Mouse (Mus musculus) forebrain, embryonic 16.5 days (tissue): ENCODE results near the gene Slc16a11. TPM values are rescaled to one million over a fixed set of nuclear protein-coding genes. Genes with fewer than 3 reads are reported as not detected.
"Not testable (repeated sequence)": the region's sequence is repeated elsewhere in the genome, so short reads cannot be mapped to it uniquely, and the experiment has no call there.

ENCODE experiments used
- ATAC-seq: fragments of 200-750 bp; cut with Nextera tagmentation; 2 replicates; pipeline ENCODE4 v1.8.0; 2017; ENCODE audit warnings: mild to moderate bottlenecking, moderate library complexity
- H3K27ac ChIP-seq: fragments of 300-500 bp; sonication (generic); 2 replicates; pipeline ENCODE4 v1.5.1; 2014; ENCODE audit warnings: low read length, control low read depth
- H3K27me3 ChIP-seq: fragments of 300-500 bp; sonication (generic); replicated peaks from 2 replicates; pipeline ENCODE4 v1.6.1; 2014; ENCODE audit warnings: low read length; ENCODE audit not compliant: control insufficient read depth, insufficient read depth
- H3K36me3 ChIP-seq: fragments of 300-500 bp; sonication (generic); 2 replicates; pipeline ENCODE4 v1.6.1; 2014; ENCODE audit not compliant: control insufficient read depth, insufficient read depth
- H3K4me1 ChIP-seq: fragments of 300-500 bp; sonication (generic); replicated peaks from 2 replicates; pipeline ENCODE4 v1.6.1; 2014; ENCODE audit warnings: low read length; ENCODE audit not compliant: control insufficient read depth, insufficient read depth
- H3K4me2 ChIP-seq: fragments of 300-500 bp; sonication (generic); 2 replicates; pipeline ENCODE4 v1.6.1; 2014; ENCODE audit warnings: mild to moderate bottlenecking, low read length, control low read depth
- H3K4me3 ChIP-seq: fragments of 300-500 bp; sonication (generic); replicated peaks from 2 replicates; pipeline ENCODE4 v1.5.1; 2014; ENCODE audit warnings: mild to moderate bottlenecking, low read length, control low read depth
- H3K9ac ChIP-seq: fragments of 300-500 bp; sonication (generic); replicated peaks from 2 replicates; pipeline ENCODE4 v1.6.1; 2014; ENCODE audit warnings: low read depth, low read length, control low read depth
- H3K9me3 ChIP-seq: fragments of 300-500 bp; sonication (generic); 2 replicates; pipeline ENCODE4 v1.6.1; 2016; ENCODE audit warnings: low read length; ENCODE audit not compliant: control insufficient read depth
- WGBS: fragments of 180-500 bp; shearing (Covaris S2); extraction: QIAGEN DNeasy Blood & Tissue Kit; methylation state at CpG from one replicate; pipeline ENCODE4 v1.1.7; 2014; 5-methylcytosine and 5-hydroxymethylcytosine counted together
- polyA plus RNA-seq: library from polyadenylated mRNA; unstranded; fragments of >200 nt; fragmentation: Nextera tagmentation; extraction: Ambion mirVana; gene quantifications from 2 replicates; pipeline ENCODE4 v1.2.1, GENCODE M21; 2015

The Slc16a11 gene
- 3.1 and 4.8 TPM in 2 replicates for polyA plus RNA-seq

DNA sequence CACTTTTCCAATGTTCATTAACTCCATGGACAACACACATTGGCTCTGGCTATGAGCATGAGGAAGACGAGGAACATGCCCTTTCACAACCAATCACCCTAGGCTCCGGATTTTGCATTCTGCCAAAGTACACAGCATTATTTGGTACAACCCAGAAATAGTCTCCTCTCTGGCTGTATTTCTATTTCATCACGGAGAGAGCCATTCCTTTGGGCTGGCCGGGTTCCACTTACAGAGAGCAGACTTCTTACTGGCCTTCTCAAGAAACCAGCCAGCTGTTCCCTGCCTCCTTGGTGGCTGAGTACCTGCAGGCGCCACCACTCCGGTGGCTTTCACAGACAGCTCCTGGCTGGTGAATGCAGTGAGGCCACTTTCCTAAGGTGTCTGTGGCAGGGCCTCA, at the start of gene Slc16a11:
Slc16a11 (plus strand) TSS at position 330 of the 400 bp plus-strand sequence.
- ATAC-seq: no peak
- Histone ChIP-seq H3K4me1 (peaks cover 16% of the 10 kb centered on the region), H3K9ac (0 out of 2 replicates have a peak within 1 kb of the TSS, but pooled peaks have one; percentile 56), H3K4me2 (peak within 1 kb of the TSS; percentile 65), H3K27ac (no peak within 1 kb of the TSS), H3K9me3 (no peaks in the 10 kb centered on the region), H3K27me3 (peaks cover 44% of the 10 kb centered on the region), H3K36me3 (peaks cover 3% of the 10 kb centered on the region; the same call in 1 of the 2 replicates), H3K4me3 (peak within 1 kb of the TSS; percentile 42)
- 58% methylated on average over 6 of the region's 6 CpGs for WGBS

DNA sequence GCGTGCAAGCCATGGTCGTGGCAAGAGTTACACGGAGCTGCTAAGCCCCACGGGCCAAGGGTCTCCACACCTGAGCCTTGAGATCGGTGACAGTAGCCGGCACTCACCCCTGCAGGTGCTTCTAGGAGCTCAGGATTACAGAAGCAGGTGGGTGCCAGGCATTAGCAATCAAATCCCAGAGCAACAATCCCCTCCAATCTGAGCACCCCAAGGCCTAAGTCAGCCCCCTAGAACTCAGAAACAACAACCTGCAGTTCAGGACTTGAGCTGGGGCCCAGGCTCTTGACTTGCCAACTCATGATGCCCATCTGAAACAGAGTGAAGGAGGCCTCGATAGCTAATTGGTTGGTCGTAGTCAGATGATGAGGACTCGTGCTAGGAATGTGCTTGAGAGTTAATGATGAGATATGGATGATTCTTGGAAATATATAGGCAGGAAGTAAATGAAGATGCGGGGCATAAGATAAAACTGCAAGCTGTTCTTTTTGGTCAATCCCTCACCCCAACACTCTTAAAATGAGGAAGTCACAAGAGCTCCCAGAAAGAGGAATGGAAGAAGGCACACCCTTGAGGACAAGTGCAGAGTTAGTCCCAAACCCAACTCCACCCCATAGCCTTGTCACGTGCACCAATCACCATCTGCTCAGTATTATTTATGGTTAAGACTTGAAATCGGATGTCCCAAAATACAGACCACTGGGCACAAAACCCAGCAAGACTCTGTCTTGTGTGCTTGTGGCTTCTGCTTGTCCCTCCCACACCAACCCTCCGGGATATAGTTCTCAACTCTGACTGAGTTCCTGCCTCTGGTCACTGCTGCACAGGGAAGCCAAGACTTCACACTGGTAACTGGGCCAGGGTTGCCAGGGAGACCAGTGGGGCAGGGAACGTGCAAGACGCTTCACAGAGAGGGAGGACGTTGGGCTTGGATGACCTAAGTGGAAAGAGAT, 46.3 kb upstream of the Slc16a11 start:
- 66% methylated on average over 16 of the region's 16 CpGs for WGBS
- H3K4me3 ChIP-seq: no peak overlapping the region
- no peaks in the 10 kb centered on the region for H3K27me3 ChIP-seq
- no peaks in the 10 kb centered on the region for H3K9me3 ChIP-seq
- no peaks in the 10 kb centered on the region for H3K36me3 ChIP-seq
- no peaks in the 10 kb centered on the region for H3K4me1 ChIP-seq
- H3K9ac ChIP-seq: no peak overlapping the region
- no peak overlapping the region for H3K27ac ChIP-seq
- no peak overlapping the region for H3K4me2 ChIP-seq
- no peak for ATAC-seq

DNA sequence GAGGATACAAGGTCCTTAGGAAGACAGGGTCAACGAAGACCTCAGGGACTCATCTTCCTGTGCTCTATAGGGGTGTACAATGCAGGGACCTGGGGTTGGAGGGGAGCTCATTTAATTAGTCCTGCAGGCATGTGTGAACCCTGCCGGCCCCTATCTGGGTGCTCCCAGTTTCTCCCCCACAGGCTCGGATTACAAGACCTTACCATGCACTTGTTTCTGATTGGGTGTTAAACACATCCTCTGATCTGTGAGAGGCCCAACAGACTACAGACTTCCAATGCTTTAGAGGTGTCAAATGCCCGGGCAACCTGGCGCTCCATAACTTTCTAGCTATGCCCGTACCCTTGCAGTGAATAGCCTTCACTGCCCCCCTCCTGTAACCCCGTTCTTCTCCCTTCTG, 44.4 kb upstream of the Slc16a11 start:
- no peak for ATAC-seq
- H3K27me3 ChIP-seq: no peaks in the 10 kb centered on the region
- no peak overlapping the region for H3K4me2 ChIP-seq
- H3K27ac ChIP-seq: no peak overlapping the region
- H3K4me1 ChIP-seq: no peaks in the 10 kb centered on the region
- no peak overlapping the region for H3K4me3 ChIP-seq
- no peaks in the 10 kb centered on the region for H3K36me3 ChIP-seq
- no peak overlapping the region for H3K9ac ChIP-seq
- no peaks in the 10 kb centered on the region for H3K9me3 ChIP-seq
- WGBS: 64% methylated on average over 7 of the region's 7 CpGs

DNA sequence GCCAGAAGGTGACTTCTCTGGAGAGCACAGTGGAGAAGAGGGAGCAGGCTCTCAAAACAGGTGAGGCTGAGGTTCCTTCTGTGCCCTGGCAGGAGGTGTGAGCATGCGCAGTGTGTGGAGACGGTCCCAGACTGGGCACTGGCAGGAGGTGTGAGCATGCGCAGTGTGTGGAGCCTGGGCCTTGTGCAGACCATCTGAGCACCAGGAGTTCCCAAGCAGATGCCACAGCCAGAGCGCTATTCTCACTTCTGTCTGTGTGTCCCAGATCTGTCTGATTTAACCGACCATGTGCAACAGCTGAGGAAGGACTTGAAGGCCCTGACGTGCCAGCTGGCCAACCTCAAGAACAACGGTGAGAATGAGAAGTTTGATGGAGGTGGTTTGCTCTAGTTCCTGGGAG, 43.1 kb upstream of the Slc16a11 start:
- H3K36me3 ChIP-seq, H3K27me3 ChIP-seq, H3K9ac ChIP-seq, H3K4me1 ChIP-seq, H3K9me3 ChIP-seq, ATAC-seq, H3K4me2 ChIP-seq, H3K27ac ChIP-seq, H3K4me3 ChIP-seq: not testable (repeated sequence)
- WGBS: 93% methylated on average over 7 of the region's 7 CpGs

DNA sequence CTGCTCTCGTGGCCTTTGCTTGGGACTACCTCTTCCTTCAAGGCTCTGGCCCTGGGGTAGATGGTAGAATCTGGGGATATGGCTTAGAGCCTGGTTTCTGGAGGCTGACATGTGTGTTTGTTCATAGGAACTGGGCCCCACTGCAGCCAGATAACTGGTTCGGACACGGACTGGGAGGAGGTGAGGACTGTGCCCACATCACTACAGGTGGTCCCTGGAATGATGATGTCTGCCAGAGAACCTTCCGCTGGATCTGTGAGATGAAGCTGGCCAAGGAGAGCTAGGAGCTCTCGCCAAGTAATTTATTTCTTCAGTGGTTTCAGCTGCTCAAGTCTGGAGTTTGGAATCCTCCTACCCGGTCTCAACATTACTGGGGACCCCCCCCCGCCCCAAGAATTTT, 42.3 kb upstream of the Slc16a11 start:
- no peak for ATAC-seq
- Histone ChIP-seq H3K27me3 (no peaks in the 10 kb centered on the region), H3K27ac (no peak overlapping the region), H3K4me3 (no peak overlapping the region), H3K9me3 (no peaks in the 10 kb centered on the region), H3K4me1 (no peaks in the 10 kb centered on the region), H3K36me3 (no peaks in the 10 kb centered on the region), H3K9ac (no peak overlapping the region), H3K4me2 (no peak overlapping the region)
- 71% methylated on average over 7 of the region's 7 CpGs for WGBS

DNA sequence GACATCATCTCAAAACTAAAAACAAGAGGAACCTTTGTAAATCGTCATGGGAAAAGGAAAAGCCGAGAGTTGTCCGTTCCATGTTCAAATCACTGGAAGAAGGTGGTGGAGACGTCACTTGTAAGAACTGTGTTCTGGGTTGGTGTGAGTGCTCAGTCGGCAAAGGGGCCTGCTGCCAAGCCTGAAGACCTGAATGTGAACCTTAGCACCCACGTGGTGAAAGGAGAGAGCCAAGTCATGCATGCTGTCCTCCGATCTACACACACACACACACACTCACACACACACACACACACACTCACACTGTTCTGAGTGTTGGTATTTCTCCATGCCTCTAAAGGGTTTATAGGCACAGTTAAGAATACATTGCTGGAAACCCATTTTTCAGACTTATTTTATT, 41.4 kb upstream of the Slc16a11 start:
- H3K27me3 ChIP-seq: no peaks in the 10 kb centered on the region
- no peak overlapping the region for H3K4me2 ChIP-seq
- H3K9ac ChIP-seq: no peak overlapping the region
- no peak overlapping the region for H3K4me3 ChIP-seq
- no peaks in the 10 kb centered on the region for H3K36me3 ChIP-seq
- no peaks in the 10 kb centered on the region for H3K9me3 ChIP-seq
- H3K4me1 ChIP-seq: no peaks in the 10 kb centered on the region
- no peak overlapping the region for H3K27ac ChIP-seq
- WGBS: 81% methylated on average over 7 of the region's 7 CpGs
- no peak for ATAC-seq

DNA sequence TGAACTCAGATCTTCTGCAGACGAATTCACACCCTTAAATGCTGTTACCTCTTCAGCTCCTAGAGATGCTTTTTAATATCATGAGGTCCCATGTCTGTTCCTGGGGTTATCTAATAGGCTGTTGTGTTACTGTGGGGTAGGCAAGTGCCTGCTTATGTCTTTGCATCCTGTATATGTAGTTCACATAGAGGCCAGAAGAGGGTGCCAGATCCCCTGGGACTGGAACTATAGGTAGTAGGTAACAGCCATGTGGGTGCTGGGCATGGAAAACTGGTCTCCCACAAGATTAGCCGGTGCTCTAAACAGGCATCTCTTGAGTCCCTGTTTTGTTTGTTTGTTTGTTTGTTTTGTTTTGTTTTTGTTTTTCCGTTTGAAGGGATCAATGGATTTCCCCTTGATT, 40.7 kb upstream of the Slc16a11 start:
- H3K36me3 ChIP-seq: no peaks in the 10 kb centered on the region
- H3K27ac ChIP-seq: no peak overlapping the region
- no peak overlapping the region for H3K4me3 ChIP-seq
- no peak for ATAC-seq
- H3K9ac ChIP-seq: no peak overlapping the region
- WGBS: 45% methylated on average over 3 of the region's 3 CpGs
- no peak overlapping the region for H3K4me2 ChIP-seq
- no peaks in the 10 kb centered on the region for H3K4me1 ChIP-seq
- no peaks in the 10 kb centered on the region for H3K27me3 ChIP-seq
- H3K9me3 ChIP-seq: no peaks in the 10 kb centered on the region

DNA sequence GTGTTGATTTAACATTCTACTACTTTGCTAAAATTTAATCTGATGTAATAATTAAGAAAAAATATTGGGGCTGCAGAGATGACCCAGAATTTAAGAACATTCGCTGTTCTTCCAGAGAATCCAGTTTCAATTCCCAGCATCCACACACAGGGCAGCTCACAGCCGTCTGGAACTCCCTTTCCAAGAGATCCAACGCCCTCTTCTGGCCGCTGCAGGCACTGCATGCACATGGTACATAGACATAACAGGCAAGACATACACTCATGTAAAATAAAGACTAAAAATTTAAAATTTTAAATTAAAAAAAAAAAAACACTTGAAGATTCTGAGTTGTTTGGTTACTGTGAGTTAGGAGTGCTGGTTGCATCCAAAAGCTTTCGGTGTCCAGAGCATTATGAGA, 40.3 kb upstream of the Slc16a11 start:
- Histone ChIP-seq H3K9ac (no peak overlapping the region), H3K4me1 (no peaks in the 10 kb centered on the region), H3K9me3 (no peaks in the 10 kb centered on the region), H3K4me2 (no peak overlapping the region), H3K36me3 (no peaks in the 10 kb centered on the region), H3K4me3 (no peak overlapping the region), H3K27me3 (no peaks in the 10 kb centered on the region), H3K27ac (no peak overlapping the region)
- no peak for ATAC-seq
- 54% methylated on average over 5 of the region's 5 CpGs for WGBS

DNA sequence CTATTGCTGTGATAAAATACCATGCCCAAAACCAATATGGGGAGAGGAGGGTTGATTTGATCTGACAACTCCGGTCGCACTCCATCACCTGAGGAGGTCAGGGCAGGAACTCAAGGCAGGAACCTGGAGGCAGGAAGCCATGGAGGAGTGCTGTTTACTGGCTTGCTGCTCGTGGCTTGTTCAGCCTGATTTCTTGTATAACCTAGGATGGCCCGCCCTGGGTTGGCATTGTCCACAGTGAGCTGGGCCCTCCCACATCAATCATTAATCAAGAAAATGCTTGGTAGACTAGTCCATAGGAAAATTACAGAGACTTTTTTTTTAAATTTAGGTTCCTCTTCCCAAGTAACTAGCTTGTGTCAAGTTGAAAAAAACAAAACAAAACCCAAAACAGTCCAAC, 38.1 kb upstream of the Slc16a11 start:
- Histone ChIP-seq H3K36me3 (no peaks in the 10 kb centered on the region), H3K4me1 (no peaks in the 10 kb centered on the region), H3K4me2 (no peak overlapping the region), H3K27ac (no peak overlapping the region), H3K9me3 (no peaks in the 10 kb centered on the region), H3K27me3 (no peaks in the 10 kb centered on the region), H3K4me3 (no peak overlapping the region), H3K9ac (no peak overlapping the region)
- 85% methylated on average over 4 of the region's 4 CpGs for WGBS
- no peak for ATAC-seq
